Mouse (Mus musculus) A20 (cell line): ENCODE data around the gene Olfr853.

ENCODE experiments used
- DNase-seq: peaks from one replicate; pipeline ENCODE4 v3.0.0-alpha.2; 2011; ENCODE audit warnings: low read depth, low spot score

Olfr853 gene

DNA sequence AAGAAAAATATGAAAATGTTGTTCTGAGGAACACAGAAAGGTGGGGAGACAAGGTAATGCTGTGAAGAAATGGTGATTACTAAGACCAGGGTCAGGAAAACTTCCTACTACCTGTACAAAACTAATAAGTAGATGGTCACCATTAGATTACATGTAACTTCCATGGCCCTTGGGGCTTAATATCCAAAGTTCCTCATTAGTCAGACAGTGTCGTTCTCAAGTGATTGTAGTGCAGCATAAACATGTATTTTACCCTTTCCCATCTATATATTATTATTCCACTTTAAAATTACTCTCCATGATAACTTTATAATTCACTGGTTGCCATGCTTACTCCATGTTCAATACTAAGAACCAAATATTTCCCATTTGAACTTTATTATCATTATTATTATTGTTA lies at the start of gene Olfr853:
TSS of gene Olfr853 (minus strand) at position 101 of the 400 bp plus-strand sequence.
- DNase-seq, result no peak

DNA sequence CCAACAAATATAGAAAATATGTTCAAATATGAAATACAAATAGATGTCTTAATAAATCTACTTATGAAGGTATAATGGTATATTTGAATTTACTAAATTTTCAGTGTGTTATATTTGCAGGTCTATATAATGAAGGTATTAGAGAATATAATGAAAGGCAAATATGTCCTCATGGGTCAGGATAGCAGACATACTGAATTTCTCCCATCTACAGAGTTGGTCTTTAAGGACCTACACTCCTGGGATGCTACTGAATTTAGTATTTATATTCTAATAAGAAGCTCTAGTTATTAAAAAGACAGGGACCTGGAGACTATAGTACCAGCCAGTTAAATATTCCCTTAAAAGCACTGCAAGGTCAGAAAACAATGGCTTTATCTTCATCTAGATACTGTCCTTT lies 41.4 kb upstream of the Olfr853 start, which contains the start of gene Olfr855:
TSS of gene Olfr855 (plus strand) at position 301 of the 400 bp plus-strand sequence.
- no peak for DNase-seq

DNA sequence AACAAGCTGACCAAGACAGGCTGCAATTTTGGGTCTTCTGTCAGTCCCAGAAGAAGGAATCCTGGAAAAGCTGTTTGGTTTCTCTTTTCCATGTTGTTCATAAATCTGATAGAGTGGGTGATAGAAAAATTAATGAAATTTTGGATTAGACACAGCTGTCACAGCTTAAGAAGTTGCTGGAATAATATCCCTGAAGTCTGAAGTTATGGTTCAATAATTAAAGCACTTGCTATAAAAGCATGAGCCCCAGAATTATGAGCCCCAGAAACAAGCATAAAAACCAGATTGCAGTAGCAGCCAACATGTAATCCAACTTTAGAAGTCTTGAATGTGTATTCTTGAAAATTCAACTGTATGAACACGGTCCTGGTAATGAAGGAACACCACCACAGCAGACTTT lies 26.4 kb upstream of the Olfr853 start, which contains the start of gene Olfr854:
TSS of gene Olfr854 (minus strand) at position 101 of the 400 bp plus-strand sequence.
- DNase-seq, result no peak

DNA sequence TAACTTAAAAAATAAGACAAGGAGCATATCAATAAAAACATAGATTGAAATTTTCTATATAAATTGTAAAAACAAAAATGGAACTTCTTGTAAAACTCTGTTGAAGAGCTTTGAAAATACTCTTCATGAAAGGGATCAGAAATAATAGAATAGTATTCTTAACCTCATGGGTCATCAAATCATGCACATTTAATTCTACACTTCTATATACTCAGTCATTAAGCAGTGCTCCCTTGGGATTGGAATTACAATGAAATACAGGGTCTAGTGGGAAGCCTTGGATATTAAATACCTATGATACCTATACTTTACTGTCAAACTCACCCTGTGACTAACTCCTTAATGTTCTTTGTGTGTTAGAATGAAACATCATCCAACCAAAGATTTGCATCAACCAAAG lies 47.9 kb downstream of the Olfr853 start, which contains the start of gene Olfr851:
TSS of gene Olfr851 (plus strand) at position 301 of the 400 bp plus-strand sequence.
- no peak for DNase-seq
